Mouse (Mus musculus) bone marrow, adult 2 months (tissue): ENCODE results near the gene Coro7. TPM values are rescaled to one million over a fixed set of nuclear protein-coding genes. Genes with fewer than 3 reads are reported as not detected.

Experiments
- H3K27ac ChIP-seq: fragments of 200-500 bp; 2 replicates; pipeline ENCODE4 v1.5.1; 2012; ENCODE audit warnings: low read depth, mild to moderate bottlenecking, control low read depth, inconsistent platforms, low read length; ENCODE audit not compliant: control insufficient read depth, poor library complexity, insufficient read depth
- H3K4me1 ChIP-seq: fragments of 200-500 bp; 2 replicates; pipeline ENCODE4 v1.6.1; 2011; ENCODE audit warnings: low read length; ENCODE audit not compliant: control insufficient read depth, insufficient read depth
- H3K4me3 ChIP-seq: fragments of 200-500 bp; replicated peaks from 2 replicates; pipeline ENCODE3; 2011; ENCODE audit warnings: mild to moderate bottlenecking, low read depth, low read length, control low read depth; ENCODE audit not compliant: control insufficient read depth
- CTCF ChIP-seq: fragments of 200-500 bp; IDR thresholded peaks from 2 replicates; pipeline ENCODE4 v1.5.1; 2011; ENCODE audit warnings: low read length, control low read depth; ENCODE audit not compliant: control insufficient read depth, insufficient read depth
- POLR2A ChIP-seq: fragments of 200-500 bp; IDR thresholded peaks from 2 replicates; pipeline ENCODE4 v1.6.1; 2011; ENCODE audit warnings: low read depth, mild to moderate bottlenecking, control low read depth, low read length, borderline replicate concordance; ENCODE audit not compliant: control insufficient read depth
- WGBS: fragments of 180-500 bp; shearing (Covaris S2); methylation state at CpG from one replicate; pipeline ENCODE4 v1.1.7; 2018; 5-methylcytosine and 5-hydroxymethylcytosine counted together
- polyA plus RNA-seq: library from polyadenylated mRNA; stranded (reverse); fragments of >200 nt; gene quantifications from 2 replicates; pipeline ENCODE4 v1.2.4, GENCODE M21; 2011; ENCODE audit warnings: low replicate concordance; ENCODE audit not compliant: missing spikeins, insufficient read depth, insufficient read length

The Coro7 gene
- polyA plus RNA-seq, 1 experiment, result 102 TPM

GRCm38 (mm10) chr16:4649211-4649610, 30.4 kb downstream of the Coro7 start:
- Histone ChIP-seq H3K4me1 (no peaks in the 10 kb centered on the region), H3K27ac (no peak overlapping the region), H3K4me3 (no peak overlapping the region)
- TF ChIP-seq POLR2A, result no peak
- 87% methylated on average over 5 of the region's 5 CpGs for WGBS

- Histone ChIP-seq H3K4me1 (no peaks in the 10 kb centered on the region), H3K27ac (no peak overlapping the region), H3K4me3 (no peak overlapping the region)
- WGBS, result 91% methylated on average over 28 of the region's 28 CpGs
- TF ChIP-seq CTCF, result no peak
- no peak for TF ChIP-seq POLR2A
Measured at GRCm38 (mm10) chr16:4648416-4649023, 31.1 kb downstream of the Coro7 start.

- no peak for TF ChIP-seq POLR2A
- TF ChIP-seq CTCF, result no peak
- H3K4me1 ChIP-seq, result no peaks in the 10 kb centered on the region
- 87% methylated on average over 13 of the region's 13 CpGs for whole genome bisulfite sequencing
- H3K4me3 ChIP-seq, result no peak overlapping the region
- no peak overlapping the region for H3K27ac ChIP-seq
Measured at GRCm38 (mm10) chr16:4647651-4648141, 31.9 kb downstream of the Coro7 start.

GRCm38 (mm10) chr16:4646831-4647230, 32.7 kb downstream of the Coro7 start:
- Histone ChIP-seq H3K4me1 (no peaks in the 10 kb centered on the region), H3K27ac (no peak overlapping the region), H3K4me3 (no peak overlapping the region)
- 91% methylated on average over 4 of the region's 4 CpGs for WGBS
- no peak for TF ChIP-seq POLR2A
- no peak for TF ChIP-seq CTCF

DNA sequence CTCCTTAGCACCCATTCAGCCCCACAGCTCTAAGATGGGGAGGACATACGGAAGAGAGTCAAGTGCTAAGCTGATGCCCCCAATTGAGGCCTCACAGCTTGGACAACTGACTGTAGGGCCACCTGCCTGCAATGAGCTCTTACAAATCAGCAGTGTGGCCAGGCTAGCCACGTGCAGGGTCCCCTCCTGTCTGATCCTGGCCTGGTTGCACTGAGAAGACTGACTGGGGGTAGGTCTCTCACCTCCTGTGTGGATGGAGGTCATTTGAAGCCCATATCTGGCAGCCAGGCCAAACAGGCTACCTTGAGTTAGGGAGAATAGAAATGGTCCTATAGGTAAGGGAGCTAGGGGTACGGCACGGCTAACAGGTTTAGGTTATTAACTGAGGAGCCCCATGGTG, 33.7 kb downstream of the Coro7 start:
- peaks cover 1% of the 10 kb centered on the region for H3K4me1 ChIP-seq
- H3K27ac ChIP-seq, result no peak overlapping the region
- no peak for TF ChIP-seq POLR2A
- no peak for TF ChIP-seq CTCF
- 78% methylated on average over 4 of the region's 4 CpGs for WGBS
- H3K4me3 ChIP-seq, result no peak overlapping the region

- whole genome bisulfite sequencing, result 77% methylated on average over 11 of the region's 11 CpGs
- Histone ChIP-seq H3K27ac (no peak overlapping the region), H3K4me3 (no peak overlapping the region), H3K4me1 (peaks cover 3% of the 10 kb centered on the region)
- TF ChIP-seq POLR2A, result no peak
- no peak for TF ChIP-seq CTCF
Measured at GRCm38 (mm10) chr16:4643670-4644419, 35.7 kb downstream of the Coro7 start.

- Histone ChIP-seq H3K4me3 (no peak overlapping the region), H3K27ac (no peak overlapping the region), H3K4me1 (peaks cover 3% of the 10 kb centered on the region)
- no peak for TF ChIP-seq CTCF
- no peak for TF ChIP-seq POLR2A
- WGBS, result 90% methylated on average over 6 of the region's 6 CpGs
Measured at GRCm38 (mm10) chr16:4642937-4643336, 36.6 kb downstream of the Coro7 start.

- TF ChIP-seq CTCF (no peak), POLR2A (no peak)
- Histone ChIP-seq H3K4me3 (no peak overlapping the region), H3K4me1 (peaks cover 3% of the 10 kb centered on the region), H3K27ac (no peak overlapping the region)
- WGBS, result 79% methylated on average over 13 of the region's 13 CpGs
Measured at GRCm38 (mm10) chr16:4642190-4642589, 37.4 kb downstream of the Coro7 start.
